22 mouse cellular contexts compared by ENCODE assay signal in the genomic region with DNA sequence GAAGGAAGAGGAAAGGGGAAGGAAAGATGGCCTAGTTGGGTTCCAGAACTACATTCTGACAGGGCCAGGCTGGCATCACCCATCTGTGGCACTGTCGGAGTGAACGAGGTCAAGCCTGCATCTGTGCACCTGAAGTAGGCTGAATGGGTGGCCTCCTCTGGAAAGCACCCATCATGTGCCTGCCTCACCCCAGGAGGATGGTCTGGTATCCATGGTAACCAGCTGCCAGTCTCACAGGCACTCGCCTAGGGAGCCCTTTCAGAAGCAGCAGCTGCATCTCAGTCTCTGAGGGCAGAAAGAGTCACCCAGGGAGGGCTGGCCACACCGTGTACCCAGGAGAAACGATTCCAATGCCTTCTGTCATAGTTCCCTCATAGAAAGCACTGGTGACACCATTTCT. TPM values are rescaled to one million over a fixed set of nuclear protein-coding genes. Genes with fewer than 3 reads are reported as not detected.
A peak's percentile ranks its signal among the peaks of the same experiment; 100 is the strongest.
DNase-seq lines count a peak whose midpoint lies in the region; ATAC-seq and TF ChIP-seq lines count a peak whose summit lies in the region.
"Had no signal": no experiment of that assay in that cellular context is flagged by ENCODE, and none has a peak within 500 bp of the region (broad histone marks: within the 10 kb centered on the region; RNA-seq: fewer than 3 reads in every experiment).

No protein-coding gene starts in this region.

- in situ Hi-C loops in CH12.LX (cut with MboI; ENCODE audit: low pct_ligation_motif_present, low pct_unique_long_range_greater_than_20kb, low sequenced_read_pairs), result no loop called here

- peak; percentile 37 for DNase-seq in hindbrain, postnatal 0 days (ENCODE audit: low spot score)
- no peak for DNase-seq in hindbrain, embryonic 10.5 days (ENCODE audit: low spot score)
- DNase-seq in CH12.LX (ENCODE audit: extremely low read depth), result peak; percentile 61
- DNase-seq in embryonic facial prominence, embryonic 10.5 days (ENCODE audit: low spot score), result peak; percentile 6
- DNase-seq in midbrain, postnatal 0 days (ENCODE audit: low spot score), result peak; percentile 38
- DNase-seq in kidney, postnatal 36 days, result no peak
- no peak for DNase-seq in cerebellum, adult 9-11 months
- no peak for DNase-seq in spleen, postnatal 4 days (ENCODE audit: low spot score in 2 of 2)
- DNase-seq: adrenal gland, postnatal 14 days; cerebellum, adult 11 months; heart, adult 2 months; kidney, adult 11 months; kidney, postnatal 14 days; left cerebral cortex, postnatal 4 days; liver, embryonic 13.5 days; lung, postnatal 10 days had no signal

- no peak overlapping the region for H3K27ac ChIP-seq in hindbrain, postnatal 0 days
- no peak overlapping the region for H3K27ac ChIP-seq in hindbrain, embryonic 10.5 days
- no peak overlapping the region for H3K27ac ChIP-seq in CH12.LX (ENCODE audit: insufficient read depth, low read depth)
- no peak overlapping the region for H3K27ac ChIP-seq in embryonic facial prominence, embryonic 10.5 days (replicated peaks)
- H3K27ac ChIP-seq in midbrain, postnatal 0 days (ENCODE audit: low read depth, low read length), result no peak overlapping the region
- H3K27ac ChIP-seq: heart, adult 2 months; liver, embryonic 13.5 days; stomach, postnatal 0 days had no signal

- H3K9ac ChIP-seq in hindbrain, postnatal 0 days (replicated peaks; ENCODE audit: low read length), result no peak overlapping the region
- no peak overlapping the region for H3K9ac ChIP-seq in CH12.LX (ENCODE audit: insufficient read depth, low read depth)
- H3K9ac ChIP-seq in midbrain, postnatal 0 days (replicated peaks; ENCODE audit: low read length, poor library complexity, severe bottlenecking), result no peak overlapping the region
- H3K9ac ChIP-seq: liver, embryonic 13.5 days had no signal

- no peak overlapping the region for H3K4me3 ChIP-seq in hindbrain, postnatal 0 days (ENCODE audit: low read length)
- no peak overlapping the region for H3K4me3 ChIP-seq in hindbrain, embryonic 10.5 days
- no peak overlapping the region for H3K4me3 ChIP-seq in CH12.LX (replicated peaks in 1 of 3; ENCODE audit: low read depth in 2 of 3, low read length in 2 of 3, poor library complexity in 1 of 3)
- H3K4me3 ChIP-seq in embryonic facial prominence, embryonic 10.5 days, result no peak overlapping the region
- H3K4me3 ChIP-seq in midbrain, postnatal 0 days (ENCODE audit: low read depth, low read length), result no peak overlapping the region
- H3K4me3 ChIP-seq: heart, adult 2 months; liver, embryonic 13.5 days had no signal

- H3K9me3 ChIP-seq in hindbrain, postnatal 0 days (ENCODE audit: low read length), result no peaks in the 10 kb centered on the region
- H3K9me3 ChIP-seq in hindbrain, embryonic 10.5 days, result no peaks in the 10 kb centered on the region
- no peaks in the 10 kb centered on the region for H3K9me3 ChIP-seq in CH12.LX (replicated peaks; ENCODE audit: low read length)
- no peaks in the 10 kb centered on the region for H3K9me3 ChIP-seq in embryonic facial prominence, embryonic 10.5 days
- no peaks in the 10 kb centered on the region for H3K9me3 ChIP-seq in midbrain, postnatal 0 days (ENCODE audit: low read length)
- H3K9me3 ChIP-seq: liver, embryonic 13.5 days had no signal

- no peak for TF ChIP-seq RAD21 in CH12.LX (IDR thresholded peaks at IDR 0.05; ENCODE audit: low read depth, low read length)

- WGBS in hindbrain, postnatal 0 days, result 45% methylated on average over 5 of the region's 5 CpGs
- 56% methylated on average over 5 of the region's 5 CpGs for whole genome bisulfite sequencing in hindbrain, embryonic 10.5 days
- 58% methylated on average over 5 of the region's 5 CpGs for WGBS in embryonic facial prominence, embryonic 10.5 days
- 38% methylated on average over 5 of the region's 5 CpGs for WGBS in midbrain, postnatal 0 days

- H3K4me2 ChIP-seq in hindbrain, postnatal 0 days (ENCODE audit: low read depth, low read length), result no peak overlapping the region
- no peak overlapping the region for H3K4me2 ChIP-seq in CH12.LX (ENCODE audit: insufficient read depth, low read depth, poor library complexity, severe bottlenecking)
- H3K4me2 ChIP-seq in midbrain, postnatal 0 days (ENCODE audit: low read depth, low read length, poor library complexity, severe bottlenecking), result no peak overlapping the region
- H3K4me2 ChIP-seq: liver, embryonic 13.5 days had no signal

- dilution Hi-C loops in CH12.LX (cut with MboI; ENCODE audit: extremely low pct_ligation_motif_present, extremely low pct_unique_long_range_greater_than_20kb, low sequenced_read_pairs), result no loop called here

- no peak for TF ChIP-seq EP300 in CH12.LX (IDR thresholded peaks at IDR 0.05; ENCODE audit: low read length)

- TF ChIP-seq POLR2A in CH12.LX (IDR thresholded peaks at IDR 0.05; ENCODE audit: low read depth, low read length), result no peak

- no peaks in the 10 kb centered on the region for H3K27me3 ChIP-seq in hindbrain, postnatal 0 days (ENCODE audit: insufficient read depth, low read length)
- no peaks in the 10 kb centered on the region for H3K27me3 ChIP-seq in hindbrain, embryonic 10.5 days (ENCODE audit: insufficient read depth, poor library complexity, severe bottlenecking)
- H3K27me3 ChIP-seq in CH12.LX (replicated peaks), result no peaks in the 10 kb centered on the region
- no peaks in the 10 kb centered on the region for H3K27me3 ChIP-seq in embryonic facial prominence, embryonic 10.5 days (replicated peaks; ENCODE audit: low read depth, poor library complexity, severe bottlenecking)
- H3K27me3 ChIP-seq in midbrain, postnatal 0 days (ENCODE audit: insufficient read depth, low read length), result no peaks in the 10 kb centered on the region
- H3K27me3 ChIP-seq: liver, embryonic 13.5 days had no signal

- peak; percentile 53 for ATAC-seq in hindbrain, postnatal 0 days
- 0 out of 2 replicates have a peak, but pooled peaks have one; percentile 48 for ATAC-seq in midbrain, postnatal 0 days (ENCODE audit: low FRiP score)

- peaks cover 26% of the 10 kb centered on the region for H3K79me2 ChIP-seq in CH12.LX (replicated peaks; ENCODE audit: control insufficient read depth, extremely low read depth, insufficient read depth, poor library complexity, severe bottlenecking)

- H3K36me3 ChIP-seq in hindbrain, postnatal 0 days (ENCODE audit: insufficient read depth, low read length), result no peaks in the 10 kb centered on the region
- no peaks in the 10 kb centered on the region for H3K36me3 ChIP-seq in hindbrain, embryonic 10.5 days
- H3K36me3 ChIP-seq in CH12.LX (replicated peaks in 1 of 2; ENCODE audit: control insufficient read depth in 1 of 2, insufficient read depth in 1 of 2, low read length in 1 of 2), result peaks cover 56 to 74% of the 10 kb centered on the region in 2 experiments
- H3K36me3 ChIP-seq in embryonic facial prominence, embryonic 10.5 days (replicated peaks), result peaks cover 14% of the 10 kb centered on the region
- no peaks in the 10 kb centered on the region for H3K36me3 ChIP-seq in midbrain, postnatal 0 days (ENCODE audit: insufficient read depth, low read length)

- no peaks in the 10 kb centered on the region for H3K4me1 ChIP-seq in hindbrain, postnatal 0 days (ENCODE audit: insufficient read depth, low read length)
- H3K4me1 ChIP-seq in hindbrain, embryonic 10.5 days (replicated peaks), result peaks cover 15% of the 10 kb centered on the region; the same call in 1 of the 2 replicates
- peaks cover 33 to 81% of the 10 kb centered on the region in 2 experiments for H3K4me1 ChIP-seq in CH12.LX (ENCODE audit: control insufficient read depth in 1 of 2, insufficient read depth in 2 of 2)
- peaks cover 15% of the 10 kb centered on the region; the same call in 1 of the 2 replicates for H3K4me1 ChIP-seq in embryonic facial prominence, embryonic 10.5 days
- 0 out of 2 replicates have a peak, but pooled peaks cover 3% of the 10 kb centered on the region for H3K4me1 ChIP-seq in midbrain, postnatal 0 days (ENCODE audit: insufficient read depth, low read length)

- no peak for TF ChIP-seq CTCF in hindbrain, postnatal 0 days (IDR thresholded peaks at IDR 0.05; ENCODE audit: low read depth)
- no peak for TF ChIP-seq CTCF in CH12.LX (conservative IDR thresholded peaks at IDR 0.05 in 1 of 2, IDR thresholded peaks at IDR 0.05 in 1 of 2; ENCODE audit: low read depth in 2 of 2, low read length in 2 of 2)
- no peak for TF ChIP-seq CTCF in midbrain, postnatal 0 days (IDR thresholded peaks at IDR 0.05)

RNA-seq across cellular contexts. Expression of a gene that starts 6.9 kb away (rescaled TPM):
- total RNA-seq in hindbrain, postnatal 0 days (2014; rRNA removed), result 11.0 and 17.0 TPM in 2 replicates
- polyA plus RNA-seq in hindbrain, postnatal 0 days (2015; fragmentation: Nextera tagmentation; extraction: Ambion mirVana), result 5.6 and 6.5 TPM in 2 replicates
- polyA plus RNA-seq in hindbrain, embryonic 10.5 days (2016; fragmentation: Nextera tagmentation; extraction: Ambion mirVana), result 8.9 and 9.4 TPM in 2 replicates
- total RNA-seq in CH12.LX (2012; rRNA removed) (16.8 and 27.2 TPM in 2 replicates), CH12.LX (2014; rRNA removed) (25.2 and 26.0 TPM in 2 replicates)
- 30.0 and 31.6 TPM in 2 replicates for polyA plus RNA-seq in CH12.LX (2012; ENCODE audit: insufficient read length, low read depth)
- polyA plus RNA-seq in embryonic facial prominence, embryonic 10.5 days (2016; fragmentation: Nextera tagmentation; extraction: Ambion mirVana), result 11.8 and 12.1 TPM in 2 replicates
- total RNA-seq in midbrain, postnatal 0 days (2014; rRNA removed), result 10.5 and 11.0 TPM in 2 replicates
- polyA plus RNA-seq in midbrain, postnatal 0 days (2015; fragmentation: Nextera tagmentation; extraction: Ambion mirVana), result 3.8 and 5.1 TPM in 2 replicates

RNA-seq across cellular contexts. Expression of a gene that starts 26.8 kb away (rescaled TPM):
- total RNA-seq in hindbrain, postnatal 0 days (2014; rRNA removed), result not detected in 2 replicates
- not detected in 2 replicates for polyA plus RNA-seq in hindbrain, postnatal 0 days (2015; fragmentation: Nextera tagmentation; extraction: Ambion mirVana)
- polyA plus RNA-seq in hindbrain, embryonic 10.5 days (2016; fragmentation: Nextera tagmentation; extraction: Ambion mirVana), result not detected in 2 replicates
- total RNA-seq in CH12.LX (2012; rRNA removed), result 0.04 TPM in 1 of 2 replicates, not detected in the other
- 0.44 TPM in 1 of 2 replicates, not detected in the other for total RNA-seq in CH12.LX (2014; rRNA removed)
- polyA plus RNA-seq in CH12.LX (2012; ENCODE audit: insufficient read length, low read depth), result 0.52 and 0.66 TPM in 2 replicates
- not detected in 2 replicates for polyA plus RNA-seq in embryonic facial prominence, embryonic 10.5 days (2016; fragmentation: Nextera tagmentation; extraction: Ambion mirVana)
- total RNA-seq in midbrain, postnatal 0 days (2014; rRNA removed), result 0.19 TPM in 1 of 2 replicates, not detected in the other
- 0.10 and 0.26 TPM in 2 replicates for polyA plus RNA-seq in midbrain, postnatal 0 days (2015; fragmentation: Nextera tagmentation; extraction: Ambion mirVana)
- total RNA-seq: adrenal gland, postnatal 14 days; gastrocnemius, adult 18-20 months; heart, adult 2 months; layer of hippocampus, postnatal 14 days; left cerebral cortex, postnatal 4 days; MEL; monocyte, adult 5-6 weeks had no signal
- polyA plus RNA-seq: heart, adult 2 months; heart, postnatal 0 days; stomach, postnatal 0 days had no signal

RNA-seq across cellular contexts. Expression of a gene that starts 49.4 kb away (rescaled TPM):
- total RNA-seq in hindbrain, postnatal 0 days (2014; rRNA removed), result 37.1 and 37.9 TPM in 2 replicates
- 124 and 129 TPM in 2 replicates for polyA plus RNA-seq in hindbrain, postnatal 0 days (2015; fragmentation: Nextera tagmentation; extraction: Ambion mirVana)
- 97.1 and 98.4 TPM in 2 replicates for polyA plus RNA-seq in hindbrain, embryonic 10.5 days (2016; fragmentation: Nextera tagmentation; extraction: Ambion mirVana)
- total RNA-seq in CH12.LX (2012; rRNA removed), result 34.0 and 36.1 TPM in 2 replicates
- 82.2 and 83.2 TPM in 2 replicates for total RNA-seq in CH12.LX (2014; rRNA removed)
- polyA plus RNA-seq in CH12.LX (2012; ENCODE audit: insufficient read length, low read depth), result 45.7 and 55.1 TPM in 2 replicates
- 94.8 and 105 TPM in 2 replicates for polyA plus RNA-seq in embryonic facial prominence, embryonic 10.5 days (2016; fragmentation: Nextera tagmentation; extraction: Ambion mirVana)
- 27.0 and 41.3 TPM in 2 replicates for total RNA-seq in midbrain, postnatal 0 days (2014; rRNA removed)
- 140 and 144 TPM in 2 replicates for polyA plus RNA-seq in midbrain, postnatal 0 days (2015; fragmentation: Nextera tagmentation; extraction: Ambion mirVana)

Comparison
In these comparisons a context has a peak if more than half of its experiments do, and no peak if none do; other contexts are left out.
1. DNase-seq: peak in hindbrain, postnatal 0 days (single experiment), CH12.LX (single experiment), embryonic facial prominence, embryonic 10.5 days (single experiment) and midbrain, postnatal 0 days (single experiment); none in hindbrain, embryonic 10.5 days (single experiment), kidney, postnatal 36 days (0 of 2), cerebellum, adult 9-11 months (single experiment) and spleen, postnatal 4 days (0 of 2).